In genomic region chr15:74282440-74283171, GRCm38 (mm10) we compare ENCODE assay signal across 17 mouse cellular contexts.
A peak's percentile ranks its signal among the peaks of the same experiment; 100 is the strongest.
DNase-seq lines count a peak whose midpoint lies in the region; ATAC-seq and TF ChIP-seq lines count a peak whose summit lies in the region.
"Had no signal": no experiment of that assay in that cellular context is flagged by ENCODE, and none has a peak within 500 bp of the region (broad histone marks: within the 10 kb centered on the region; RNA-seq: fewer than 3 reads in every experiment).

No protein-coding gene starts in this region.

- no peaks in the 10 kb centered on the region for H3K36me3 ChIP-seq in forebrain, postnatal 0 days (ENCODE audit: insufficient read depth)
- no peaks in the 10 kb centered on the region for H3K36me3 ChIP-seq in midbrain, embryonic 16.5 days (ENCODE audit: control insufficient read depth, insufficient read depth, low read length)
- no peaks in the 10 kb centered on the region for H3K36me3 ChIP-seq in embryonic facial prominence, embryonic 10.5 days (replicated peaks)
- H3K36me3 ChIP-seq: embryonic facial prominence, embryonic 15.5 days; lung, embryonic 15.5 days had no signal

- no peak overlapping the region for H3K4me3 ChIP-seq in forebrain, postnatal 0 days (ENCODE audit: low read depth, low read length)
- H3K4me3 ChIP-seq in midbrain, embryonic 16.5 days (ENCODE audit: low read depth, low read length), result no peak overlapping the region
- no peak overlapping the region for H3K4me3 ChIP-seq in embryonic facial prominence, embryonic 10.5 days
- H3K4me3 ChIP-seq: embryonic facial prominence, embryonic 15.5 days; lung, embryonic 15.5 days; myocyte had no signal

- no peak overlapping the region for H3K4me2 ChIP-seq in forebrain, postnatal 0 days (ENCODE audit: low read depth)
- no peak overlapping the region for H3K4me2 ChIP-seq in midbrain, embryonic 16.5 days (ENCODE audit: low read length)
- H3K4me2 ChIP-seq: embryonic facial prominence, embryonic 15.5 days; heart, embryonic 11.5 days; liver, embryonic 11.5 days; lung, embryonic 15.5 days had no signal

- no peak overlapping the region for H3K27ac ChIP-seq in forebrain, postnatal 0 days (ENCODE audit: low read depth, low read length)
- H3K27ac ChIP-seq in midbrain, embryonic 16.5 days (ENCODE audit: low read length), result peak overlapping the region; percentile 62
- no peak overlapping the region for H3K27ac ChIP-seq in embryonic facial prominence, embryonic 10.5 days (replicated peaks)
- H3K27ac ChIP-seq: embryonic facial prominence, embryonic 15.5 days; lung, embryonic 15.5 days had no signal

- peak; percentile 57; the same call in 1 of the 2 replicates for ATAC-seq in frontal cortex, adult (ENCODE audit: low TSS enrichment)
- ATAC-seq in forebrain, postnatal 0 days, result peak; percentile 38
- ATAC-seq in midbrain, embryonic 16.5 days, result peak; percentile 52
- no peak for ATAC-seq in erythroid progenitor cell, adult 5-6 weeks (replicated peaks; ENCODE audit: low FRiP score, poor library complexity, severe bottlenecking)
- ATAC-seq: CD4-positive, CD25-positive, alpha-beta regulatory T cell, adult 4 months had no signal

- H3K27me3 ChIP-seq in forebrain, postnatal 0 days (ENCODE audit: insufficient read depth, low read length), result no peaks in the 10 kb centered on the region
- H3K27me3 ChIP-seq in midbrain, embryonic 16.5 days (ENCODE audit: control insufficient read depth, insufficient read depth, low read depth, low read length), result no peaks in the 10 kb centered on the region
- H3K27me3 ChIP-seq in embryonic facial prominence, embryonic 10.5 days (replicated peaks; ENCODE audit: low read depth, poor library complexity, severe bottlenecking), result no peaks in the 10 kb centered on the region
- H3K27me3 ChIP-seq: lung, embryonic 15.5 days had no signal

- H3K9ac ChIP-seq in forebrain, postnatal 0 days, result peak overlapping the region; percentile 25; the same call in 1 of the 2 replicates
- peak overlapping the region; percentile 23; the same call in 1 of the 2 replicates for H3K9ac ChIP-seq in midbrain, embryonic 16.5 days (ENCODE audit: low read depth, low read length)
- H3K9ac ChIP-seq: embryonic facial prominence, embryonic 15.5 days; lung, embryonic 15.5 days had no signal

- no peak for TF ChIP-seq POLR2A in brain, embryonic 14.5 days (IDR thresholded peaks at IDR 0.05; ENCODE audit: borderline replicate concordance, extremely low read depth, insufficient read depth, insufficient read length, poor library complexity, severe bottlenecking)

- H3K9me3 ChIP-seq in forebrain, postnatal 0 days (ENCODE audit: low read length), result no peaks in the 10 kb centered on the region
- H3K9me3 ChIP-seq in midbrain, embryonic 16.5 days (replicated peaks; ENCODE audit: control insufficient read depth, low read length, poor library complexity, severe bottlenecking), result 0 out of 2 replicates have a peak, but pooled peaks cover 4% of the 10 kb centered on the region
- no peaks in the 10 kb centered on the region for H3K9me3 ChIP-seq in embryonic facial prominence, embryonic 10.5 days
- H3K9me3 ChIP-seq: embryonic facial prominence, embryonic 15.5 days; lung, embryonic 15.5 days had no signal

- WGBS in forebrain, postnatal 0 days, result 41% methylated on average over 7 of the region's 7 CpGs
- WGBS in midbrain, embryonic 16.5 days, result 41% methylated on average over 7 of the region's 7 CpGs
- 80% methylated on average over 7 of the region's 7 CpGs for WGBS in embryonic facial prominence, embryonic 10.5 days

- DNase-seq in frontal cortex, postnatal 14 days (ENCODE audit: low spot score in 2 of 2), result no peak
- peak; percentile 71 for DNase-seq in brain, embryonic 14.5 days (ENCODE audit: low read depth)
- peak; percentile 58 for DNase-seq in forebrain, postnatal 0 days
- DNase-seq in embryonic facial prominence, embryonic 10.5 days (ENCODE audit: low spot score), result no peak
- DNase-seq: adrenal gland, postnatal 10 days; kidney, adult 2 months; kidney, postnatal 4 days; right cerebral cortex, postnatal 4 days had no signal

- no peak for TF ChIP-seq CTCF in brain, embryonic 14.5 days (IDR thresholded peaks at IDR 0.05; ENCODE audit: borderline replicate concordance, extremely low read depth, insufficient read depth, insufficient read length)
- no peak for TF ChIP-seq CTCF in forebrain, postnatal 0 days (IDR thresholded peaks at IDR 0.05; ENCODE audit: low read depth)

- H3K4me1 ChIP-seq in forebrain, postnatal 0 days (ENCODE audit: insufficient read depth), result peaks cover 5% of the 10 kb centered on the region; the same call in 1 of the 2 replicates
- peaks cover 14% of the 10 kb centered on the region for H3K4me1 ChIP-seq in midbrain, embryonic 16.5 days (ENCODE audit: control insufficient read depth, insufficient read depth, low read length)
- no peaks in the 10 kb centered on the region for H3K4me1 ChIP-seq in embryonic facial prominence, embryonic 10.5 days
- H3K4me1 ChIP-seq: embryonic facial prominence, embryonic 15.5 days; lung, embryonic 15.5 days had no signal

Comparison
In these comparisons a context has a peak if more than half of its experiments do, and no peak if none do; other contexts are left out.
1. DNase-seq: peak in brain, embryonic 14.5 days (single experiment) and forebrain, postnatal 0 days (single experiment); none in frontal cortex, postnatal 14 days (0 of 2) and embryonic facial prominence, embryonic 10.5 days (single experiment).